Mouse (Mus musculus) liver, postnatal 0 days (tissue): ENCODE measurements around the gene Pten. TPM values are rescaled to one million over a fixed set of nuclear protein-coding genes. Genes with fewer than 3 reads are reported as not detected.

Experiments used
- ATAC-seq: fragments of 200-750 bp; cut with Nextera tagmentation; 2 replicates; pipeline ENCODE4 v1.8.0; 2017; ENCODE audit warnings: mild to moderate bottlenecking, moderate library complexity
- DNase-seq: peaks from one replicate; pipeline ENCODE4 v3.0.0-alpha.2; 2016
- H3K27ac ChIP-seq: fragments of 300-500 bp; sonication (generic); 2 replicates; pipeline ENCODE4 v1.5.1; 2014; ENCODE audit warnings: antibody characterized with exemption, moderate library complexity, mild to moderate bottlenecking, low read depth
- H3K27me3 ChIP-seq: fragments of 300-500 bp; sonication (generic); 2 replicates; pipeline ENCODE4 v1.6.1; 2014; ENCODE audit warnings: low read length, control low read depth, mixed read lengths; ENCODE audit not compliant: insufficient read depth
- H3K36me3 ChIP-seq: fragments of 300-500 bp; sonication (generic); replicated peaks from 2 replicates; pipeline ENCODE4 v1.6.1; 2014; ENCODE audit warnings: mild to moderate bottlenecking, control low read depth, low read length, moderate library complexity, mixed read lengths; ENCODE audit not compliant: insufficient read depth
- H3K4me1 ChIP-seq: fragments of 300-500 bp; sonication (generic); 2 replicates; pipeline ENCODE4 v1.6.1; 2014; ENCODE audit warnings: antibody characterized with exemption, mild to moderate bottlenecking, control low read depth; ENCODE audit not compliant: insufficient read depth
- H3K4me2 ChIP-seq: fragments of 300-500 bp; sonication (generic); 2 replicates; pipeline ENCODE4 v1.6.1; 2014; ENCODE audit warnings: low read depth, mild to moderate bottlenecking, low read length, moderate library complexity, mixed read lengths
- H3K4me3 ChIP-seq: fragments of 300-500 bp; sonication (generic); 2 replicates; pipeline ENCODE4 v1.5.1; 2014; ENCODE audit warnings: low read depth, low read length
- H3K9ac ChIP-seq: fragments of 300-500 bp; sonication (generic); replicated peaks from 2 replicates; pipeline ENCODE4 v1.6.1; 2014; ENCODE audit warnings: mild to moderate bottlenecking, moderate library complexity
- H3K9me3 ChIP-seq: fragments of 300-500 bp; sonication (generic); 2 replicates; pipeline ENCODE4 v1.6.1; 2016; ENCODE audit warnings: mild to moderate bottlenecking, control low read depth, low read length, mixed read lengths
- CTCF ChIP-seq: sonication (generic); IDR thresholded peaks from 2 replicates; pipeline ENCODE4 v1.5.1; 2016; ENCODE audit warnings: antibody characterized with exemption, low read depth
- EP300 ChIP-seq: IDR thresholded peaks from 2 replicates; pipeline ENCODE4 v1.6.1; 2016; ENCODE audit warnings: antibody characterized with exemption, low read depth, mild to moderate bottlenecking
- WGBS: fragments of 180-500 bp; shearing (Covaris S2); extraction: QIAGEN DNeasy Blood & Tissue Kit; methylation state at CpG from one replicate; pipeline ENCODE4 v1.1.7; 2014; ENCODE audit not compliant: insufficient replicate concordance; 5-methylcytosine and 5-hydroxymethylcytosine counted together
- polyA plus RNA-seq: library from polyadenylated mRNA; unstranded; fragments of >200 nt; fragmentation: Nextera tagmentation; extraction: Ambion mirVana; gene quantifications from 2 replicates; pipeline ENCODE4 v1.2.1, GENCODE M21; 2015

Pten gene
- polyA plus RNA-seq, 1 experiment from 2014 or later, result 5.1 TPM

DNA sequence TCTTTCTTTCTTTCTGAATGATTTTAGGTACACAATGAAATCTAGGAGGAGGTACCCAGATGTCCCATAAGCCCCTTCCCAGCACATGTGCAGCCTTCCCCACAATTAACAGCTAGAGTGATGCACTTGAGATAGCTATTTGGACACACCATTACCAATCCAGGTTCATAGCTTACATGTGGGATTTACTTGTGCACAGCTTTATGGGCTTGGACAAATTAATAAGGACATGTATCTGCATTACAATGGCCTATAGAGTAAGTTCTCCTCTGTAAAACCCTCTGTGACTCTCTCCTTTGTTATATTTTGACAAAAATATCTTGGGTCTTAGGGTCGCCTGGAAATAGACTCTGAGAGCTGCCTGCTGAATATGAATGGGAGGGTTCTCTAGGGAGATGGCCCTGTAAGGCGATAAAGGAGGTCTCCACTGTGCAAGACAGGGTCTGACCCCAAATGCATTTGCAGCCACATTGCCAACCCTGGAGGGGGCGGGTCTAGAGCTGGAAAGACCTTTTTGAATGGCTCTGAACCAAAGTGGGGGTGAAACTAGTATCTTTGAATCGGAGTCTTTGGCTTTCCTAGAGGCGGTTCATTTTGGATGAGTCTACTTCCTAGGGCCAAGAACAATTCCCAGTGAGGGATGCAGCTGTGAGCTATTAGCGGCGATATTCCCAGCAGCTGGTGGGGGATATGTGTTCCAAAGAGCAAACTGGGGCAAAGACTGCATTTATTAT lies 116.8 kb downstream of the Pten start:
- Histone ChIP-seq H3K4me2 (no peak overlapping the region), H3K9me3 (no peaks in the 10 kb centered on the region), H3K9ac (no peak overlapping the region), H3K4me1 (peaks cover 3% of the 10 kb centered on the region), H3K27me3 (no peaks in the 10 kb centered on the region), H3K4me3 (no peak overlapping the region), H3K27ac (no peak overlapping the region), H3K36me3 (no peaks in the 10 kb centered on the region)
- WGBS, result 76% methylated on average over 7 of the region's 7 CpGs
- ATAC-seq (no peak), DNase-seq (no peak)
- TF ChIP-seq CTCF (no peak), EP300 (no peak)

Other genes starting within 250 kb of the Pten start
- gene Papss2, start 161.7 kb upstream of the Pten start, polyA plus RNA-seq, result 29.6 and 35.5 TPM in 2 replicates
- gene Atad1, start 17.7 kb upstream of the Pten start, polyA plus RNA-seq, result 25.9 and 26.0 TPM in 2 replicates